Mouse (Mus musculus): ENCODE measurements around the gene Rbm25. TPM values are rescaled to one million over a fixed set of nuclear protein-coding genes. Genes with fewer than 3 reads are reported as not detected.
A peak's percentile ranks its signal among the peaks of the same experiment; 100 is the strongest.

Rbm25 gene
- polyA plus RNA-seq, 1 experiment: 130 TPM

GRCm38 (mm10) chr12:83641233-83641632 lies 10.2 kb downstream of the Rbm25 start:
- Histone ChIP-seq H3K27ac (ENCODE audit: insufficient read depth, low read length) (no peak overlapping the region), H3K4me3 (ENCODE audit: insufficient read depth, low read length) (no peak overlapping the region), H3K4me1 (ENCODE audit: control insufficient read depth, insufficient read depth, low read length) (no peaks in the 10 kb centered on the region)
- TF ChIP-seq CTCF (IDR thresholded peaks at IDR 0.05; ENCODE audit: extremely low read depth, insufficient read depth, low read length) (no peak), POLR2A (IDR thresholded peaks at IDR 0.05; ENCODE audit: extremely low read depth, insufficient read depth, low read length) (no peak)

GRCm38 (mm10) chr12:83643116-83643515 lies 12.1 kb downstream of the Rbm25 start:
- Histone ChIP-seq H3K4me3 (ENCODE audit: insufficient read depth, low read length) (no peak overlapping the region), H3K4me1 (ENCODE audit: control insufficient read depth, insufficient read depth, low read length) (no peaks in the 10 kb centered on the region), H3K27ac (ENCODE audit: insufficient read depth, low read length) (no peak overlapping the region)
- no peak for TF ChIP-seq POLR2A (IDR thresholded peaks at IDR 0.05; ENCODE audit: extremely low read depth, insufficient read depth, low read length)
- no peak for TF ChIP-seq CTCF (IDR thresholded peaks at IDR 0.05; ENCODE audit: extremely low read depth, insufficient read depth, low read length)

- H3K27ac ChIP-seq (ENCODE audit: insufficient read depth, low read length): no peak overlapping the region
- no peaks in the 10 kb centered on the region for H3K4me1 ChIP-seq (ENCODE audit: control insufficient read depth, insufficient read depth, low read length)
- TF ChIP-seq CTCF (IDR thresholded peaks at IDR 0.05; ENCODE audit: extremely low read depth, insufficient read depth, low read length) (no peak), POLR2A (IDR thresholded peaks at IDR 0.05; ENCODE audit: extremely low read depth, insufficient read depth, low read length) (no peak)
- H3K4me3 ChIP-seq (ENCODE audit: insufficient read depth, low read length): no peak overlapping the region
These were observed 19.3 kb downstream of the Rbm25 start for GRCm38 (mm10) chr12:83650346-83650745.

- no peak overlapping the region for H3K27ac ChIP-seq (ENCODE audit: insufficient read depth, low read length)
- H3K4me1 ChIP-seq (ENCODE audit: control insufficient read depth, insufficient read depth, low read length): no peaks in the 10 kb centered on the region
- H3K4me3 ChIP-seq (ENCODE audit: insufficient read depth, low read length): no peak overlapping the region
- TF ChIP-seq POLR2A (IDR thresholded peaks at IDR 0.05; ENCODE audit: extremely low read depth, insufficient read depth, low read length) (no peak), CTCF (IDR thresholded peaks at IDR 0.05; ENCODE audit: extremely low read depth, insufficient read depth, low read length) (no peak)
These were observed 20.4 kb downstream of the Rbm25 start for GRCm38 (mm10) chr12:83651414-83651813.

GRCm38 (mm10) chr12:83685466-83685865 lies 54.4 kb downstream of the Rbm25 start:
- no peak overlapping the region for H3K27ac ChIP-seq (ENCODE audit: insufficient read depth, low read length)
- H3K4me1 ChIP-seq (ENCODE audit: control insufficient read depth, insufficient read depth, low read length): peaks cover 2% of the 10 kb centered on the region; the same call in 1 of the 2 replicates
- no peak overlapping the region for H3K4me3 ChIP-seq (ENCODE audit: insufficient read depth, low read length)
- TF ChIP-seq CTCF (IDR thresholded peaks at IDR 0.05; ENCODE audit: extremely low read depth, insufficient read depth, low read length) (no peak), POLR2A (IDR thresholded peaks at IDR 0.05; ENCODE audit: extremely low read depth, insufficient read depth, low read length) (no peak)

- Histone ChIP-seq H3K27ac (ENCODE audit: insufficient read depth, low read length) (no peak overlapping the region), H3K4me3 (ENCODE audit: insufficient read depth, low read length) (no peak overlapping the region; the same call in 1 of the 2 replicates), H3K4me1 (ENCODE audit: control insufficient read depth, insufficient read depth, low read length) (peaks cover 6% of the 10 kb centered on the region)
- TF ChIP-seq POLR2A (IDR thresholded peaks at IDR 0.05; ENCODE audit: extremely low read depth, insufficient read depth, low read length): no peak
- TF ChIP-seq CTCF (IDR thresholded peaks at IDR 0.05; ENCODE audit: extremely low read depth, insufficient read depth, low read length): no peak
These were observed 55.7 kb downstream of the Rbm25 start for GRCm38 (mm10) chr12:83686575-83687350.

- Histone ChIP-seq H3K4me1 (ENCODE audit: control insufficient read depth, insufficient read depth, low read length) (peaks cover 6% of the 10 kb centered on the region), H3K4me3 (ENCODE audit: insufficient read depth, low read length) (peak within 1 kb of the TSS; percentile 70), H3K27ac (ENCODE audit: insufficient read depth, low read length) (peak within 1 kb of the TSS; percentile 38)
- no peak for TF ChIP-seq CTCF (IDR thresholded peaks at IDR 0.05; ENCODE audit: extremely low read depth, insufficient read depth, low read length)
- TF ChIP-seq POLR2A (IDR thresholded peaks at IDR 0.05; ENCODE audit: extremely low read depth, insufficient read depth, low read length): peak; percentile 84
These were observed 56.9 kb downstream of the Rbm25 start, which contains the start of gene Psen1 for GRCm38 (mm10) chr12:83687934-83688315. Gene Psen1 (plus strand): TSS chr12:83688152.

GRCm38 (mm10) chr12:83688316-83689086 lies 57.5 kb downstream of the Rbm25 start:
- Histone ChIP-seq H3K4me1 (ENCODE audit: control insufficient read depth, insufficient read depth, low read length) (peaks cover 6% of the 10 kb centered on the region), H3K4me3 (ENCODE audit: insufficient read depth, low read length) (peak overlapping the region; percentile 70), H3K27ac (ENCODE audit: insufficient read depth, low read length) (0 out of 2 replicates have a peak overlapping the region, but pooled peaks have one; percentile 30)
- TF ChIP-seq CTCF (IDR thresholded peaks at IDR 0.05; ENCODE audit: extremely low read depth, insufficient read depth, low read length): no peak
- TF ChIP-seq POLR2A (IDR thresholded peaks at IDR 0.05; ENCODE audit: extremely low read depth, insufficient read depth, low read length): peak; percentile 59; the same call in 1 of the 2 replicates

- H3K4me3 ChIP-seq (ENCODE audit: insufficient read depth, low read length): peak overlapping the region; percentile 70
These were observed 58.0 kb downstream of the Rbm25 start for GRCm38 (mm10) chr12:83689087-83689432.

More at GRCm38 (mm10) chr12:83689087-83689432, 58.0 kb downstream of the Rbm25 start:
- Histone ChIP-seq H3K27ac (ENCODE audit: insufficient read depth, low read length) (no peak overlapping the region; the same call in 1 of the 2 replicates), H3K4me1 (ENCODE audit: control insufficient read depth, insufficient read depth, low read length) (peaks cover 6% of the 10 kb centered on the region)
- TF ChIP-seq POLR2A (IDR thresholded peaks at IDR 0.05; ENCODE audit: extremely low read depth, insufficient read depth, low read length): no peak
- no peak for TF ChIP-seq CTCF (IDR thresholded peaks at IDR 0.05; ENCODE audit: extremely low read depth, insufficient read depth, low read length)
